Mouse (Mus musculus) retina, postnatal 1 day (tissue): Measurements from ENCODE around the gene Hist2h2be.
A peak's percentile ranks its signal among the peaks of the same experiment; 100 is the strongest.
"Not testable (repeated sequence)": the region's sequence is repeated elsewhere in the genome, so short reads cannot be mapped to it uniquely, and the experiment has no call there.

Experiments
- DNase-seq: peaks from one replicate; pipeline ENCODE4 v3.0.0-alpha.2; 2012

Gene Hist2h2be

GRCm38 (mm10) chr3:96263558-96264403, 42.9 kb downstream of the Hist2h2be start:
- no peak for DNase-seq

- DNase-seq: peak; percentile 11
Observed at GRCm38 (mm10) chr3:96264404-96264949, 43.6 kb downstream of the Hist2h2be start.

GRCm38 (mm10) chr3:96266132-96266710, 45.3 kb downstream of the Hist2h2be start:
- DNase-seq: no peak

- no peak for DNase-seq
Observed at GRCm38 (mm10) chr3:96267541-96267940, 46.6 kb downstream of the Hist2h2be start.

- peak; percentile 94 for DNase-seq
Observed at GRCm38 (mm10) chr3:96268051-96268775, 47.3 kb downstream of the Hist2h2be start, which contains the start of gene Hist2h3b. Hist2h3b (plus strand) TSS chr3:96268654.

- not testable (repeated sequence) for DNase-seq
Observed at GRCm38 (mm10) chr3:96268776-96269378, 48.0 kb downstream of the Hist2h2be start.

GRCm38 (mm10) chr3:96269511-96270474, 48.9 kb downstream of the Hist2h2be start, which contains the start of gene Hist2h2bb:
Hist2h2bb (plus strand) TSS chr3:96269752.
- peak; percentile 99 for DNase-seq
